Mouse (Mus musculus) cerebellum, adult 11 months (tissue): ENCODE measurements around the gene Susd6.

Experiments used
- DNase-seq: peaks from one replicate; pipeline ENCODE4 v3.0.0; 2022

The Susd6 gene

DNA sequence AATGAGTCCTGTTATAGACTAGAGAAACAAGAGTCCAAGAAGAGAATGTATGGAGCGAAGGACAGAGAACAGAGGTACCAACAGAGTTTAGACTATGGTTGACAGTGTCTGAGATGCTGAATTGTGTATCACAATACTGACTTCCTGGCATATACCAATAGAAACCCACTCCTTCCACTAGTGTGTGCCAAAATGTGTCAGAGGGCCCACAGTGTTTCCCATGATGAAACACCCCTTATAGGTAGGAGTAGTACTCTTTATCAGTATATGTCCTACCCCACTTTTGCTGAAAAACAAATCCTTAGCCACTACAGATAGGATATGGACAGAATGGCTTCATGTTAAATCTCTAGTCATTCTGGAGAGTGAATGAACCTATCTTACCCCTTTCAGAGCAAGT lies 52.3 kb downstream of the Susd6 start:
- DNase-seq = no peak

DNA sequence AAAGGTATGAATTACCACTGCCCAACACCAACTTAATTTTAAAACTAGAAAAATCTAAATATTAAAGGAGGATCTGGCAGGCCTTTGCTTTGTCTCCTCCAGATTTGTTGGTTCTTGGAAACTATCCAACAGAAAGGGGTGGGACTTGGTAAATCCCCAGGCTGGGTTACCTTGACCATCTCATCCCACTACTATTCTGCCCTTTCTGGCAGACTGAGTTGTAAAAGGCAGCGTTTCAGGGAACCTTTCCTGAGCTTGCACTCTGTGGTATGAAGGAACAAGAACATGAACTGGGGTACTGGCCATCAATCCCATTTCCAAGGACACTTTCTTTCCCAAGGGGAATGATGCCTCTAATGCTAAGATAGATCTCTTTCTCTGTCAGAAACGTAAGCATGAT lies 52.9 kb downstream of the Susd6 start:
- no peak for DNase-seq

DNA sequence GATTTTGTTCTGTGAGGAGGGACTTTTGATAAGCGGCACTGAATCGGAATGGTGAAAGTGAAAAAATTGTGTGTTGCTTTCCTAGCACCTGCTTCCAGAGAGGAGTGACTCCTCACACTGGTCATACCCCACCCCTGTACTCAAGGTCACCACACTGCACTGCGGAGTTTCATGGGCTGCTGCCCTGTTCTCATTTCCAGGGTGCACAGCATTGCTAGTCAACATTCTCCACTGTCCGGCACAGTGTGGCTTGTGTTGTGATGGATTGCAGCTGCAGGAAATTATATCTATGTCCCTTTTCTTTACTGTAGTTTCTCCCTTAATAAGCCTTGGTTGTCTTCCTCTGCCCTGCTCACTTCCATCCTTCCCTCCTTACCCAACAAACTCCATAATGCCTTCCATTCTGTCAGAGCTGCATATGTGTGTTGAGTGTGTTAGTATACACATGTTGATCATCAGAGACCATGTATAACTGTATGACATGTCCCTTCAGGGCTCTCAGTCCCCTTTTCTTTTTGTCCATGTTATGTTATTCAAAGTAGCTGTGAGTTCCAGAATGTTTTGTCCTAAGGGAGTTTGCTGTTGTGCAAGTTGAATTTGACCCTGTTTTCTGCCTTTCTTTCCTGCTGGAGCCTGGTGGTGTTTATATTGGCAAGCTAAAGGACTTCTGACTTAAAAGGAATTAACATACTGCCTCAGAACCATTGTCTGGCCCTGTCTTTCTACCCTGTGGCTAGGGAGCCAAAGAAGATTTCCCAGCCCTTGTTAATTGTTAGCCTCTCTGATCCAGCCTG lies 53.5 kb downstream of the Susd6 start:
- DNase-seq = no peak

DNA sequence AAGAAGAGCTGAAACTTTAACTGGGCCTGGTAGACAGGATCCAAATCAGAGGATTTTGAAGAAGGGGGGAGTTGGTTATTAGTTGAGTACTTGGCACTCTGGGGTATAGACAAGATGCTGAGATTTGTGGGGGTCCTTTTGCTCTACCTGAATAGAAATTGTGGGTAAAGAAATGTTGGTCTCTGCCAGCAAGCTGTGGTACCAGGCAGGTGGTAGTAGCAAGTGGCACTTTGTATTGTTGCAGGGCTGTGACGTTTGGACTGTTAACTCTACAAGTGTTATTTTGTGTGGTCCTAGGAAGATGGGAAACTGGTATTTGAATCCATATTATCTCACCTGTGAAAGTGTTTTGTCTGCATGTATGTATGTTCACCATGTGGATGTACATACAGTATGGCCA lies 55.6 kb downstream of the Susd6 start:
- DNase-seq = no peak

DNA sequence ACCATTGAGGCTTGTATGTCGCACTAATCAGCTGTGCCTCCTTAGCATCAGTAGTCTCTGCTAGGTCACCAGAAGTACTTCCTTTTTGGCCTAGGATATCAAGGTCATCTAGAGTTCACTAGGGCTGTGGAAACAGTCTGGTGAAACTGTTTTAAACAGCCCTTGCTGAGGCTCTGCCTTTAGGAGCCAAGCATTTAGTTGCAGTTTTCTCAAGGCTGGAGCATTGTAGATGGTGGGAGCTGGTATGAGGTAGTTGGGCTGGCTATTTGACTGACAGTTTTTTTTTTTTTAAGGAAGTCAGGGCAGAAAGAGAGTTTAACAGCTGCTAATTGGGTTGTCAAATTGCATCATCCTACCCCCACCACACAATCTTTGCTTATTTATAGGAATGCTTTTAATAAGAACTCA lies 56.6 kb downstream of the Susd6 start:
- DNase-seq = no peak

DNA sequence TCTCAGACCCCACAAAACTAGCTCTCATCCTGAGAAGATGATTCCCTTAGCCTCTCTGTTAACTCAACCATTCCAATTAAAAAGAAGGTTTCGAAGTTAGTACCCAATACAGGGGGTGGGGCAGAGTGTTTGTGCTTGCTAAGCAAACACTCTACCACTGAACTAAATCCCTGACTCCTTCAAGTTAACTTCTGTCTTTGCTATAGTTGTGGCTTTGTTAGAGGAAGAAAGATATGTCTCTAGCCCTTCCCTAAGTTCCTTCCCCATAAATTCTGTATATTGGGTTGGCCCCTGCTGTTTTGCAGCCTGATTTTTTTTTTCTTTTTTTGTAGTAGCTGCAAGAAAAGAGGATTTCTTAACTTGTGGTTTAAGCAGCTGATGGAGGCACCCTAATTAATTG lies 61.7 kb downstream of the Susd6 start:
- DNase-seq = no peak

DNA sequence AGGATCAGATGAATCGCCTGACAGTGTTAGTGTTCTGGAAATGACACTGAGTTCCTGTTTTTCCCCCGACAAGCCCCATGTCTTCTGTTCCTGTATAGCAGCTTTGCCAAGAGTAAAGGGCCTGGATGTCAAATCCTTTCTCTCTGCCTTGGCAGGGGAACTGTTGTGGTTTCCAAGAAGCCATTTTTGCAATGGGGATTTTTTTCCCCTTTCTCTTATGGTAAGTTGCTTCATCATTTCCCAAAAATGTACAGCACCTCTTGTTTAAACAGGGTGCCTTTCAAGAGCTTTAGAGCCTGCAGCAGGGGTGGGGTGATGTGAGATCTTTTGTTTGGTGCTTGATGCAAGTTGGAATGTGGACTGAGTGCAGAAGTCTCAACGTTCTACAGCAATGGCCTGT lies 63.4 kb downstream of the Susd6 start:
- no peak for DNase-seq

DNA sequence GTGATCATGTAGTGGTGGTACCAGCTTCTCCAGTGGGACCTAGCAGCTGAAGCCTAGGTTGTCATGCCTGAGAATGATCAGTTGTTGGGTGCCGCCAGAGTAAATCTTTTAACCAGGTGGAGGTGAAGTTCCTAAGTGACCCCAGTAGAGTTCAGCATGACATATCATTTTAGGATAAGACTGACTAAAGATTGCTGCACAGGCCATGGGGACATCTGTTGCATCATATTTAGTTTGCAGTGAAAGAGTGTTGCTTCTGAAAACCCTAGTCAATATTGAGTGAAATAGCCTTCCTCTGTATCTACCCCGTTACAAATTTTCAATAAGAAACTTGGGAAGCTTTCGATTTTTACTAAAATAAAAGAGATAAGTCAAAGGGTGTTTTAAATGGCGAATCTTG lies 64.4 kb downstream of the Susd6 start:
- DNase-seq = no peak

DNA sequence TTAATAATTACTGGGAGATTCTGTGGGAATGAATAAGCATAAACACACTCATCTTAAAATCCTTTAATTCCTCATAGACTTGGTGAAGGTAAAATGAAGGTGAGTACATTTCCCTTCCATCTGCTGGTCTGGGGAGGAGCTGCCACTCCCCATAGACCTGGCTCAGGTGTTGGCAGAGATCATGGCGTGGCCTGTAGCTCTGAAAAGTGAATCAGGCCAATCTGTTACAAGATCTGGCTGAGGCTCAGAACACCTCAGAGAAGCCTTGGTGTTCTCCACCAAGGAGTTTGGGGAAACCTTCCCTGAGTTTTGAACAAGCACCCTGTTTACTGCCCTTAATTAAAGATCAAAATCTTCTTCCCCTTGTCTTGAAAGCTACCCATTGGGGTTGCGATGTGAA lies 64.8 kb downstream of the Susd6 start:
- DNase-seq = no peak

DNA sequence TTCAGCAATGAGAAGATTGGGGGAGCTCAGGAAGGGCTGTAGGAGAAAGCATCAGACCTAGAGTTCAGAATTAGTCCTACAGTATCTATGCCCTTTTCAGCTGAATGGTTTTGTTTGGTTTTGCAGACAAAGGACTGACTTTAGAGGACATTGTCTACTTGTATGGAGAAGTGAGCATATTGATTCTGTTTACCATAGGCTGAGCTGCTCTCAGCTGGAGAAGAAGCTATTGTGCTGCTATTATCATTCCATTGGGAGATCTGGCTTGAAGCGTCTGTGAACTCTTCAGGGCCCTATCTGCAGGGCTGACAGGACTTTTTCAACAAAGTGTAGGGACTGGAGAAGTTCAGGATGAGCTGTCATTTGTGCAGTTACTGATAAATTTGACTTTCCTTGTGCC lies 65.3 kb downstream of the Susd6 start:
- no peak for DNase-seq

DNA sequence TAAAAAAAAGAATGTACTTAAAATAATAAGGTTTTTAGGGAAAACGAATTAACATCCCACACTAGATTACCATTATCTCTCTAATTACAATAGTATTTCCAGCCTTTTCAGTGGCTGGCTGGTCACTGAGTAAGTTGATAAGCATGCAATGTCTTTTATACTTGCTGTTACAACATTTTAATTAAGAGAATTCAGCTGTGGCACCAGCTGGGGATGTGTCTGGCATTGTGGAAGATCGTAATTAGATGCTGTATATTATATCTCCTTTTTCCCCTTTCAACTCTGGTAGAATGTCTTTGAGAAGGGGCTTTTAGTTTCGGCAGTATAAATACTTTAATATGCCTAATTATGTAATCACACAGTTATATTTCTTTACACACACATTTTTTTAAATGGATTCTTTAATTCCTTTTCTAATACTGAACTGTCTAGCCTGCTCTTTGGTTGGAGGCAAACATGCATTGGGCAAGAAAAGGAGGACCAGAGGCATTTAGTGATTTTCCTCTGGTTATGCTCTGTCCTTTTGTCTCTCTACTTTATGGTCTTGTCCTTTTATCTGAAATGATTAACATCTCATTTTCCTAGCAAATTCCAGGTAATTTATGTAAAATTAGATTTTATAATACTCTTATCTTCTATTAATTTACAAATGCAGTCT lies 67.5 kb downstream of the Susd6 start:
- no peak for DNase-seq

DNA sequence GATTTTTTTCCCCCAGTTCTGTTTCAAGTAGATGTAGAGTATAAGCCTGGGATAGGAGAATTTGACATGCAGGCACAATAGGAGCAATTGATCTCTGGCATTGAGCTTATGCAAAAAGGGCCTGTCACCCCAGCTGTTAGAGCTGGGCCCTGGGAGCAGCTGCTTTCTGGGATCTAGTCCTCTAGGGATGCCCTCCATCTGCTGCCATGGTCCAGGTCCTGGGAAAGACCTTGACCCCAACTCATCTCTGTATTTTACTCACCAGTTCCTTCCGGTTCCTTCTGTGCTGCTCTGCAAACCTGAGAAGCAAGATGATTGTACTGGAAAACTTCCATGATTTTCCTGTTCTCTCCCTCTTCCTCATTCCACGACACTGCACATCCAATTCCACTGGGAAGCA lies 68.0 kb downstream of the Susd6 start:
- no peak for DNase-seq

DNA sequence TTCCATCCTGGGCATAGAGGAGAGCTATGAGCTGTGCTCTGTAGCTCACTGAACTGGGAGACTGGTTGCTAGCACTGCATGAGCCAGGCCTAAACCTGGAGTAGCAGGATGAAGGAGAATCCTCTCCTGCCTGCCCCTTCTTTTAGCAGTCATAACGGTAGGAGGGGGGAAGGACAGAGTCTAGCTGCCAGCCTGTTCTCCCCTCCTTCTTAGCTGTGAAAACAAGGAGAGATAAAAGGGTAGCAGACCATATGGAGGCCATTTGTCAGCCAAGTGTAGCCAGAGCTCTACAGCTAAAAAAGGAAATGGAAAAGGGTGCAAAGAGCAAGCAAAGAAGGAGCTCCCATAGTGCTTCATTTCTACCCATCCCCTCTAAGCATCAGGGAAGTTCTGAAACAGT lies 71.6 kb downstream of the Susd6 start:
- DNase-seq = peak; percentile 64

DNA sequence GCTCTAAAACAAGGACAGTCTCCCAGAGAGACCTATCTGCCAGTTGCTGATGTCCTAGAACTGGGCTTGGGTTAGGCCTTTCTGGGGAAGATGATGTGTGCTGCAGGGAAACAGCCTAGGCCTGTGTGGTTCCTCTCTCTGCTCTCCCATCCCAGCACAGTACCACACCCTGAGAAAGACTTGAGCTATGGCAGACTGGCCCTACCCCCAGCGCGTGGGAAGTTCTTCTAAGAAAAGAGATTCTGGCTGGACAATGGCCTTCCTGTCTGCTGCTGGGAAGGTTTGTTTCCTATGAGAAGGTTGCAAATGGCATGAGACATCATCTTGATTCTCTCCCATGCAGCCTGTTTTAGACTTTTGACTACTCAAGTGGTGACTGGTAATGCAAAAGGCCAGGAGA lies 73.1 kb downstream of the Susd6 start:
- DNase-seq = no peak

DNA sequence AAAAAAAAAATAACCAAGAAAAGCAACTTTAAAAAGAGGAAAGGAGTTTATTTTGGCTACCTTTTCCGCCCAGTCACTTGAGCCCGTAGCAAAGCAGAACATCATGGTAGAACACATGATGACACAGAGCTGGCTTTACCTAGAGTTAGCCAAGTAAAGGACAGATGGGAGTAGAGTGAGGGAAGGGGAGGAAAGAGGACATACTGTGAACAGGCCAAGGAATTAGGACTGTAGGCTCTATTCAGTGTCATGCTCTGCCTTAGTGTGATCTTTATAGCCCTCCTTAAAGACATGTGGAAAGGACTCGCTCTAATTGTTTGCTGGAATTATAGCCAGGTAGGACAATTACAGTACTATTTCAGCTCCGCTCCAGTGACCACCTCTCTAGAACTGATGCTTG lies 74.9 kb downstream of the Susd6 start:
- no peak for DNase-seq

DNA sequence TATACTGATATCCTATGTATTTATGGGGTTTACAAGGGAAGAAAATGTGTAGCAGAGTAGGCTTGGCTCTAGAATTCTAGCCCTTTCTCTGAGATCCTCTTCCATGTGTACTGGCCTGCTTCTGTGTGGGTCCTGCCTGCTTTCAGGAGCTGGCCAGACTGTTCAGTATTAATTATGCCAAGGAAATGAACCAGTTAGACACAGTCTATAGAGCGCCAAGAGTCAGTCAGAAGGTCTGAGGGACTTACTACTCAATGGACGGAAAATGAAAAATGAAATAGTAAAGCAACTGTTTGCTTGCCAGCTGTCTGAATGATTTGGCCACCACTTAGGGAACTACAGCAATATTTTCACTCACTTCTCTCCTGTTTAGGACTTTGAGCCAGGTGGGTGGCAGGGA lies 75.7 kb downstream of the Susd6 start:
- DNase-seq = peak; percentile 30

DNA sequence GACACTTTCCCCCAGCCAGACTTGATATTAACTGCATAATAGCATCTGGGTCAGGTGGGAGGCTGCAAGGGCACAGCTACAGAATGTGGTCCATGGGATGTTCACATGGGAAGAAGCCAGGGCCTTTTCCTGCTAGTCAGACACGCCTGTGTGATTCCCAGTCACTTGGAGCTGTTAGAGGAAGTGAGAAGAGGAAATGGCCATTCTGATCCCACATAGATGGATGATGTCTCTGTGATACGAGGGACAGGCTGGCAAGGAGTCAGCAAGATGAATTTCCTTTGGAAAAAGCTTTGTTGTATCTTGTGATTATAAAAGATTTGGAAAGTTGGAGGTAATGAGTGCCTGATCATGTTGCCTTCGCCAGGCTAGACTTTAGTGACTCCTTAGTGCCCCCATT lies 76.8 kb downstream of the Susd6 start:
- no peak for DNase-seq

DNA sequence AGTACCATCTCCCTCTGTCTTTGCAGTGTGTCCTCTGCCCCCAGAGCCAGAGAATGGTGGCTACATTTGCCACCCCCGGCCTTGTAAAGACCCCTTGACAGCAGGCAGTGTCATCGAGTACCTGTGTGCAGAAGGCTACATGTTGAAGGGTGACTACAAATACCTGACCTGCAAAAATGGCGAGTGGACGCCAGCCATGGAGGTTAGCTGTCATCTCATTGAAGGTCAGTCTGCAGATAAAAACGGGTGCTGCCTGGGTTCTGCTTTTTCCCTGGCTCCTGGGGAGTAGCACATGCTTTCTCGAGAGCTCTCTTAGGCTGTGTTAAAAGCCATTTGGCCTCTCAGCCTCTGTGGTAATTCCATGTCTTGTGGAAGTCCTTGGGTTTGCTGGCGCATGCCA lies 78.1 kb downstream of the Susd6 start:
- no peak for DNase-seq

DNA sequence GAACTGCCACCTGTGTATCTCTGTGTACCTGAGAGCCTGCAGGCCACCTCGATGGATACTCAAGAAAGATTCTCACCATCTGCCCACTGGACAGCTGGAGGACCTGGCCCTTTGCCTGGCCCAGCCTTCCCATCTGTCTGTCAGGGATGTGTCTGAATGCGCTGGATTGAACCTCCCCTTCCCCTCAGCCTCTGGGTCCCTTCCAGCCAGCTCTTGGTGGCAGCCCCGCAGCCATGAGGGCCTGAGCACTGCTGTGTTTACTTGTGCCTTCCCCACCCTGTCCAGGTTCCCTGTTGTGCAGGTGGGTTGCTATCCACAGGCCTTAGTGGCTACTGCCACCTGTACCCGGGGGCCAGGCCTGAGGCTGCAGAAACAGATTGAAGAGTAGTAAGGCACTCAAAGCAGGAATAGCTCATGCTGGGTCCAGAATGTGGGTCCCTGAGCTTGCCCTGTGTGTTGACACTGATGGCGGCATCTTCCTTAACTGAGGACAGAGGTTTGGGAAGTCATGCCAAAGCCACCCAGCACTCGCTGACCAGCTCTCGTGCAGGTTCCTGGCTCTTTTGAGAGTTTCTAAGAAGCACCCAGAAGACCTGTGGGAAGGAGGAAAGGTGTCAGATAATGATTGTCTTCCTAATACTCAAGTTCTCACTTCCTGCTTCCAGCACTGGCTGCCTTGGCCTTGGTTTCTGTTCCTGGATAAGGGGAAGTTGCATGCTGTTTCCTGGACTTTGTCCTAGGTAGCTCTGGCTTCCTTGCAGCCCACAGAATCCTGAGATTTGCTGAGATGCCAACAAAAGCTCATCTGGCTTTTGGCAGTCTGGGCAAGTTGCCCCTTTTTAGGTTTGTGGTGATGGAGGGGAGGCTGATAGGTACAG lies 87.1 kb downstream of the Susd6 start:
- peak; percentile 59 for DNase-seq

DNA sequence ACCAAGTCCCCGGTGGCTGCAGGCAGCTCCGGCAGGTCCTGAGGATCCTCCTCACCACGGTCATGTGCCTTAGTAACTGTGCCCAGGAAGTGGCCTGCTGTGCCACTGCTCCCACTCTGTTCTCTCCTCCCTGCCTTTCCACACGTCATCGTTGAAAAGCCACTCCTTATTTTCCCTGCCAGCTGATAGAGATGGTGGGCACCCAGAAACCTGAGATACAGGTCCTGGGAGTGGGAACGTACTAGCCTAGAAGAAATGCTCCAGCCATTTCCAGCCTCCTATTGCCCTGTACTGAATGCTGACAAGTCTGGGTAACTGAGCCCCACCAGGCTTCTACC lies 87.8 kb downstream of the Susd6 start:
- no peak for DNase-seq

DNA sequence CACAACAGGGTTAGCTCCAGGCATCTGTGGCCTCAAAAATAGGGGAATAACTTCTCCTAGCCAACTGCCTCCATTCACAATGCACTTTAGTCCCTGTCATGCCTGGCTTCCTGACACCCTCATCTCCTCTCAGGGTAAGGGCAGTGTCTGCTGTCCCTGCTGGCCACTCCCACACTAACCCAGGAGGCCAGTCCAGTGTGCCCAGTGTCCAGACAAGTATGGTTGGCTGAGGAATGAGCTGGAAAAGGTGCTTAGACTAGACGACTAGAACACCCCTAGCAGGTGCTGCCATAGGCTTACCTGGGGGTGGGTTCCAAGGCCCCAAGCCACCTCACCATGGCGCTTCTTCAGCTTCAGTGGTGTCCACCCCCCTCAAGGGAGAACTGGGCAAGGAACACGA lies 88.3 kb downstream of the Susd6 start:
- no peak for DNase-seq

DNA sequence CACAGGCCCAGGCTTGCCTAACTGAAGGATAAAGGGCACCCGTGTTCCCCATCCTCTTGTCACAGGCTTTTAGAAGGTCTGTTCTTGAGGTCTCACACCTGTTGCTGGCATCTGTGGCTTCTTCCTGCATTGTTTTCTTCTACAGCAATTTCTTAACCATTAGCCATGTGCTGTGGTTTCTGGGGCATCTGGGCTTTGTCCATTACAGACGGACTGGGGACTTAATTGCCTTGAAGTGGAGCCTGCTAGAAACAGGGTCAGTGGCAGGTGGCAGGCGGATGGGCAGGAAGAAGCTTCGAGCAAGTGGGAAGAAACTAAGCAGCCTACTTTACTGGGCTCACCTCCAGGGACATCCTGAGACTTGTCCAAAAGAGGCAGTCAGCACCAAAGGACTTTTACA lies 89.0 kb downstream of the Susd6 start:
- DNase-seq = peak; percentile 37

DNA sequence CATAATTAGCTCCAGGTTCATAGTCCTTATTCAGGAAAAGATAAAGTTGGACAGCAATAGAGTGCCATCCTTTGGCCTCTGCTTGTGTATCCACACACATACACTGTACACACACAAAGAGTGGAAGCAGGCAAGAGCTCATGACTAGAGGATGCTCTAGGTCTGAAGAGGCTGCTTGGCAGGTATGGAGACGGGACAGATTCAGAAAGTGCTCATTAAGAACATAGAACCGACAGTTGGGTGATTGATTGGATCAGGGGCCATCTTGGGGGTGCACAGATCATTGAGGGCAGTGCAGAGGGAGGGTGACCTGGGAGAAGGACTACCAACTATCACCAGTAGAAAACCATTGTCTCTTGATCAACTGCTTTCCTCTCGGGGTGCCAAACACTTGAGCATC lies 90.8 kb downstream of the Susd6 start:
- no peak for DNase-seq

DNA sequence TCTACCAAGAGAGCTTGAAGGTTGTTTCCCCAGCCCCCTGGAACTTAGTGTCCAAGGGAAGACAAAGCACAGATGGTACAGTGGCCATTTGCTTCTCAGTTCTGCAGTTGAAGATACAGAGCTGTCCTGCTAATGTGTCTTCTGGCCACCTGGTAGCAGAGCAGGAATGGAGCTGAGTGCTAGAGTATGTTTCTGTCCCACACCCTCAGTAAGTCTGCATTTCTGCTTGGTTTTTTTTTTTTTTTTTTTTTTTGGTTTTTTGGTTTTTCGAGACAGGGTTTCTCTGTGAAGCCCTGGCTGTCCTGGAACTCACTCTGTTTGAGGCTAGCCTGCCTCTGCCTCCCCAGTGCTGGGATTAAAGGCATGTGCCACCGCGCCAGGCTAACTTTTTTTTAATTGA lies 93.0 kb downstream of the Susd6 start:
- DNase-seq = no peak
